Mouse (Mus musculus) liver, adult (tissue): ENCODE data around the gene Gpr158.

Experiments used
- GATA4 ChIP-seq: IDR thresholded peaks from 2 replicates; pipeline ENCODE4 v1.6.1; 2014; ENCODE audit warnings: mild to moderate bottlenecking, low read length; ENCODE audit not compliant: insufficient replicate concordance

Gene Gpr158

DNA sequence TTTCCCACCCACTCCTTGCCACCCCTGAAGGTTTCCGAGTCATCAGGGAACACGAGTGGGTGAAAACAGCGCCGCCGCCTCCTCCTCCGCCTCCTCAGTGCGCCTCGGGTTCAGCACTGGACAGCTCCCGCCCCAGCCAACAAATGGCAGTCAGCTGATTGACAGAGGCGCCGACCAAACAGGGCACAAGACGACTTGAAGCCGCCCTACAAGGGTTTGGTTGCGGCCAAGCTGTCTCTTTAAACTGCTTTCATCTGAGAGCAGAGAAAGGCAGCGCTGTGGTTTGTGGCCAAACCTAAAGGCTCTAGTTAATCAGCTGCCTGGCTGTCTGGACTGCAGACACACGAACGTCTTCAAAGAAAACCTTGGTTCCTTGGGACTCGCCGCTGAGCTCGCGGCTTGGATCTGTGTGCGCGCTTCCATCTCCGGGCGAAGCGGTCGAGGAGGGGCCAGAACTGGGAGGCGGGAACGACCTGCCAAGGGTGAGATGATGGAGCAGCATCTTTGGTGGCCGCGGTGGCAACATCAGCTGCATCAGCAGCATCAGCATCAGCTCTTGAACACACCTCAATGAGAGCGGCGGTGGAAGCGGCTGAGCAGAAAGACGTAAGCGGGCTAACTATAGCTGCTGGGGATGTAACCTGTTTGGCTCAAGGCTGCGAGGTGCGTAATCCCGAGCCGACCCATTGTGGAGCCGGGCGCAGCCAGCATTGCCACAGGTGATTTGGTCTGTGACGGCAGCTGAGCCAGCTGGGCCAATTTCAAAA, at the start of gene Gpr158:
Gene Gpr158 (plus strand): TSS at position 198 of the 767 bp plus-strand sequence.
- TF ChIP-seq GATA4: no peak

DNA sequence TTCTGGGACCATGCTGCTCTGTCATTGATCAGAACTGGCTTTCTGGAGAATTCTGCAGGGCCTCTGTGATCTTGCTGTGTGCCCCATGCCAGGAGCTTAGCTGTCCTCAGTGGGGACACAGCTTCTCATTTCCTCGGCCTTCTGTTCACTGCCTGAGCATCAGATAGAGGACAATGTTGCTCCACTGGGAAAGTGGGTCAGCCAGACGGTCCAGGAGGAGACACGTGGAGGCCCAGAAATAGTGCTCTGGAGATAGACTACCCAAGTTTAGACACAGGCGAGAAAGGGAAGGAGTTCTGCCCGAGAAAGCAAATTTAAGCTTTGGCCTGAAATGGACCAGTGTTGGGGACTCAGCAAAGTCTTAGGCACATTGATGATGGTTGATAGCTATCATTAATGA, 23.5 kb upstream of the Gpr158 start:
- TF ChIP-seq GATA4: no peak

DNA sequence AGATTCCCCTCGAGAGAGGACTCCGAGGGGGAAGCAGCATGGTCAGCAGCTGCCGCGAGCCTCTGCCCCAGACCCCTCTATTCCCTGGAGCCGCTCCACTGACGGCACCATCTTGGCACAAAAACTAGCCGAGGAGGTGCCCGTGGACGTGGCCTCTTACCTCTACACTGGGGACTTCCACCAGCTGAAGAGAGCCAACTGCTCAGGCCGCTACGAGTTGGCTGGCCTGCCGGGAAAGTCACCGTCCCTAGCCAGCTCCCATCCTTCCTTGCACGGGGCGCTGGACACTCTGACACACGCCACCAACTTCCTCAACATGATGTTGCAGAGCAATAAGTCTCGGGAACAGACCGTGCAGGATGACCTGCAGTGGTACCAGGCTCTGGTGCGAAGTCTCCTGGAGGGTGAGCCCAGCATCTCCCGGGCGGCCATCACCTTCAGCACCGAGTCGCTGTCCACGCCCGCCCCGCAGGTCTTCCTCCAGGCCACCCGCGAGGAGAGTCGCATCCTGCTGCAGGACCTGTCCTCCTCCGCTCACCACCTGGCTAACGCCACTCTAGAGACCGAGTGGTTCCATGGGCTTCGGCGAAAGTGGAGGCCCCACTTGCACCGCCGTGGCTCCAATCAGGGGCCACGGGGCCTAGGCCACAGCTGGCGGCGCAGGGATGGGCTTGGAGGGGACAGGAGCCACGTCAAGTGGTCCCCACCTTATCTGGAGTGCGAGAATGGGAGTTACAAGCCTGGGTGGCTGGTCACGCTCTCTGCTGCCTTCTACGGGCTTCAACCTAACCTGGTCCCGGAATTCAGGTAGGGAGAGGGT, 1.2 kb downstream of the Gpr158 start:
- TF ChIP-seq GATA4: no peak

DNA sequence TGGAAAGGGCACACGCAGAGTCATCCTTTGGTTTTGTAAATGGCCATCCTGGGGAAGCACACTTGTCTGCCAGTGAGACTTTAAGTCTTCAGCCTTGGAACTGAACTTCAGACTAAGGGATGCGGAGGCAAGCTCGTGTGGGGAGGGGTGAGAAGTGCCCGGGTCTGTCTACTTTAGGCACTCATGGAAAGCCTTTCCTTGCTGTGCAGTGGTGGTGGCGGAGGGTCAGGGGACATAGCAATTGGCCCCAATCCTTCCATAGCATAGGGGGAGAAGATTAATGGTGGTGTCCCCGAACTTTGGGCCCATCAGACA, 1.8 kb downstream of the Gpr158 start:
- no peak for TF ChIP-seq GATA4

DNA sequence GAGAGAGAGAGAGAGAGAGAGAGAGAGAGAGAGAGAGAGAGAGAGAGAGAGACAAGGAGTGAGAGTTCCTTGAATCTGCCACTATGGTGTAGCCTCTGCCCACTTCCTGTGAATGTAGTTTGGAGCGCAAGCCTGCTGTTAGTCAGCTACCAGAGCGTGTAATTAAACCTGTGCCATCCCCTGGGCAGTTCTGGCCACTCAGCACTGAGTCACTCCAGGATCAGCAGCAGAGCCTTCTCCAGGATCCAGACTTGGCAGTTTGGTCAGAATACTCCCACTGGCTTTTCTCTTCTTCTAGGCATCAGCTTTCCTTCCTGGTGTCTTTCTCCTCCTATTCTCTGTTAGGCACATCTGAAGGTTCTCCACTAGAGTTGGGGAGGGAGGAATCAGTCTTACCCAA, 2.2 kb downstream of the Gpr158 start:
- no peak for TF ChIP-seq GATA4

DNA sequence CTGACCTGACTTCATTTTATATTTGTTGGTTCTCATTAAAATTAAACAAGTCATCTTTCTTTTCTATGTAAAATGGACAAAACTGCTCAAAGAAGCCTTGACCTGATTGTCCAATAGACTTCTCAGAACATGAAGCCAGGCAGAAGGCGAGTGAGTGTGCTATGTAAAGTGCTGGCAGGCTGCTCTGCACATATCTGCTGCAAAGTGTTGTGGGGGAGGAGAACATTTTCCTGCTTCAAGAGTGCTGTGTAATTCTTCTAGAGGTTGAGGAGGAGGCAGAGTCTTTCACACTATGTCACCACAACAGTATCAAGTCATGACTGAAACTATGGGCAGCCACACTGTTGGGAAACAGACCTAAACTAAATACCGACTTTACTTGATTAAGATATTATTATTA, 12.2 kb downstream of the Gpr158 start:
- TF ChIP-seq GATA4: no peak

DNA sequence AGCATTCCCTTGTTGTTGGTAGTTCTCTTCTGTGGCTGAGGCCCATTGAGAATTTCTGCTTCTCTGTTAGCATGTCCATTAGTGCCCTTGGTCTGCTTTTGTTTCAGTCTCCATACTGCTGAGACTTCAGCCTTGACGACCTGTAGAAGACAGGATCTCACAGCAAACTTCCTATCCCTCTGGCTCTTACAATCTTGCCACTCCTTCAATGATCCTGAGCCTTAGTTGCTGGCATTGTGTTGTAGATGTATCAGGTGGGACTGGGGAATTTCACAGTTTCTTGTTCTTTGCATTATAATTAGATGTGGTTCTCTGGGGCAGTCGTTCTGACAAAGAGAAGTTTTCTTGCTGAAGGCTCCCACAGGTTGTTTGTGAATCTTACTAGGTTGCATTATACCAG, 25.4 kb downstream of the Gpr158 start:
- TF ChIP-seq GATA4: no peak

DNA sequence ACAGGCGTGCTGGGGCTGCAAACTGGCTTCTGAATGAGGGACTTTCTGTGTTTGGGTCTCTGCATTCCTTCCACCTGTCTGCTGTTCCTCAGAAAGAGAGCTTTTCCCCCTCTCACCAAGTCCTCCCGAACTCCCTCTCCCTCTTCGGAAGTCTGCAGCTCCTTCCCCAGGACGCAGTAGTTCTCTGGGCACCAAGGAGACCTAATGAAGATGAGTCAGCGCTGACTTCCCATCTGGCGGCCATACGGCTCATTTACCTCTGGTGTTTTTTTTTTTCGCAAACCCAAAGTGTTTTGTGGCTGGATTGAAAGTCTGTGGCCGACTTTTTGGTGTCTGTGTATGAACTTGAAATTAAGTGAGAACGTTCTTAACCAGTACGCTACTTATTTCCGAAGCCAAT, 30.0 kb downstream of the Gpr158 start:
- TF ChIP-seq GATA4: no peak

DNA sequence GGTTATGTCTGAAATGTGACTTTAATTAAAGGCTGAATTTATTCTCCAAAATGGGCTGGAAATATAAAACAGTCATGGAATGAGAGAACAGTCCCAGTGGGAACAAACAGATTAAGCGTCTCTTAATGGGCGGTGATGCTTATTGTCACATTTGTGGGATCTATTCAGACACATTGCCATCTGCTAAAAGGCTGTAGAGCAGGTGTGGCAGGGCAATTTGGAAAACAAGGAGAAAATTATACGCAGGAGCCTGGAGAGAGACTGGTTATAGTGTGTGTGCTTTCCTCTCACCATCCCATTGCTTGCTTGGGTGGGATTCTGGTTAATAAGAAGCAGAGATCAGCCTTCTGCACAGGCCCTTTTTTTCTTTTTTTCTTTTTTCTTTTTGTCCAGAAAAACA, 32.3 kb downstream of the Gpr158 start:
- TF ChIP-seq GATA4: no peak

DNA sequence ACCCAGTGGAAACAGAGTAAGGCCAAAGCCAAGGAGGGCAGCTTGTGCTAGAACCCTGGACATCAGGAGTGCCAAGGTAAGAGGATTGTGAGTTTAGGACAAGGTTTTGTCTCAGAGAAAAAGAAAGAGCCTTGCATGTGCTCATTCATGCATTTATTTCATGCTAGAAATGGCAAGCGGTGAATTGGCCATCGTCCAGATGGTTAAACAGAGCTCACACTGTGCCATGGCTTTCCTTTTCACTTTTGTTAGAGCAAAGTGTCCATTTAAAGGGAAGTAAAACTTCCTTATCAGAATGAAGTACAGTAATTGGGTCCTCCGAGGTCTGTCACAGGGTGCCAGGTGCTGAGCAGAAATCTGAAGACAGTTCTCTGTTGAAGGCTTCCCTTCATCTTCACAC, 38.3 kb downstream of the Gpr158 start:
- TF ChIP-seq GATA4: no peak

DNA sequence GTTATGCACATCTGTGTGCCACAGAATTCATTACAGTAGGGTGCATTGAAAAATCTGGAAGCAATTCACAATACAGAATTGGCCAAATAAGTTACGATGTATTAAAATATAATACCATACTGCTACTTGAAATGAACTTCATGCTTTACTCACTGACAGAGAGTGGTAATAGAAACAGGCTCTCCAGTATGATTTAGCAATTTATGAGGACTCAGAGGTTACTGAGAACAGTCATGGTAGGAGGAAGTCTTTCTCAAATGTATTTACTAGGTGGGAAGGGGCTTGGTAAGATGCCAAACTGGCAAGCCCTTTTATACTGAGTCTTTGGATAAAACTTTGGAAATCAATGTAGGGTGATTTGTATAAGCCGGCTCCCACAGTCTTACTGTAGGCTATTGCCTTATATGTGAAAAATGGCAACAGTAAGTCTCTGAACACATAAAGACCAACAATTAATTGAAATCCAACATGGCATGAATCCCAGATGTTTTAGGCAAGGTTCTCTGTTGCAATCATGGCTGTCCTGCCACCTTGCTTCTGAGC, 40.2 kb downstream of the Gpr158 start:
- TF ChIP-seq GATA4: no peak

DNA sequence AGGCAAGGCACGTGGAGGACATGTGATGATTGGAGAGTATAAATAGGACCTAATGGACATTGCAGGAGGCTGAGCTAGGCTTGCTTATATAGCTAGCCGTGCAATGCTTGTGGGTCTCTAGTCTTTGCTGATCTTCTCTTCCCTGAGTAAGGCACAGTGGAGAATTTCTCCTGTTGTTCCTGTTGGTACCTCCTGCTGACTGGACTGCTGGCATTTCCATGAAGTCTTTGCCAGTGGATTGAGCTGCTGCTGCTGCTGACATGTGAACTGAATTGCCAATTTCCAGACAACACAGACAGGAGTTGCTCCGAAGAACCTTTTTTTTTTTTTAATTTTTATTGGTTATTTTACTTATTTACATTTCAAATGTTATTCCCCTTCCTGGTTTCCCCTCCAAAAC, 41.5 kb downstream of the Gpr158 start:
- TF ChIP-seq GATA4: no peak

DNA sequence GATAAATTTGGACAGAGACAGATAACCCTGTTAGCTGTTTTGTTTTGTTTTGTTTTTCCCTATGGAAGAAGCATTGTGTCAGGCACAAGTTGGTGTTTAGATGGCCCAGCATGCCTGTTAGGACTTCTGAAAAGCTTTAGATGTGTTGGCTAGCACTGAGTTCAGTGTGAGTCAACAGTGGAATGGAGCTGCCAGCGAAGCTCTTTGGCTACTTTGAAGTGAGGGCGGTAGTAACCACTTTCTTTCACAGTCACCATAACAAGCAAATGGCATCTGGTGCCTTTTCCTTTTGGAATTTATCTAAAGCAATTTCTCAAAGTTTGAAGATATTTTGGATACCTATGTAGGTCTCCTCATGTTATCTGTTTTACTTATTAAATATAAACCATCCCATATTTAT, 62.9 kb downstream of the Gpr158 start:
- TF ChIP-seq GATA4: no peak

DNA sequence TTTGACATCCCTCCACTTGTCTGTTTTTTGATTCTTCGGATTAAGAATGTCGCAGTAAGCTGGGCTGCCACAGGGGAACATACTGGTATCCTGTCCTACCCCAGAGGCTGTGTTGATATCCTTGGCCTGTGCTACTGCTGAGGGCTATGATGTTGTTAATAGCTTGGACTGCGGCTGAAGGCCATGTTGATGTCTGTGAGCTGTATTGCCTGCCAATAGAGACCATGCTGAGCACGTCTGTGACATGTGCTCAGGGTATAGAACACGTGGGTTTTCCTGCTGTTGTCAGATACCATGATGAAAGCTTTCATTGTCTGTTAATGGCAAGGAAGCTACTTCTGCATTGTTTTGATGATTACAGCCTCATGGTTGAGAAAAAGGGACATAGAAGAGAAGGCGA, 63.8 kb downstream of the Gpr158 start:
- TF ChIP-seq GATA4: no peak

DNA sequence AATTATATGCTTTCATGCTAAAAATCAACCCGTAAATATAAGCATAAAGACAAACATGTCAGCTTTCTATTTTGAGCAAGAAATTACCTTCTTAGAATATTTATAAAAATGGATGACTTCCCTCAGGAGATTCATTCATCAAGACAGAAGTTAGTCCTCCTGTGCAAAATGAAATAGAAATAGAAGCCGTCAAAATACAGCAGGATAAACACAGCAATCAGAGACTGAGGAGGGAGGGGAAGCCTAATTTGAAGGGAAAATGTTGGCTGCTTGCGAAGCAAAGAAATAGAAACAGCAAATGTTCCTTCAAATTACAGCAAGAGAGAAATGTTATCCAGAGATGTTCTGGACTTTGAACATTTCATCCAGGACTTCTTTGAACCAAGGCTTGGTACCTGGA, 72.3 kb downstream of the Gpr158 start:
- no peak for TF ChIP-seq GATA4

DNA sequence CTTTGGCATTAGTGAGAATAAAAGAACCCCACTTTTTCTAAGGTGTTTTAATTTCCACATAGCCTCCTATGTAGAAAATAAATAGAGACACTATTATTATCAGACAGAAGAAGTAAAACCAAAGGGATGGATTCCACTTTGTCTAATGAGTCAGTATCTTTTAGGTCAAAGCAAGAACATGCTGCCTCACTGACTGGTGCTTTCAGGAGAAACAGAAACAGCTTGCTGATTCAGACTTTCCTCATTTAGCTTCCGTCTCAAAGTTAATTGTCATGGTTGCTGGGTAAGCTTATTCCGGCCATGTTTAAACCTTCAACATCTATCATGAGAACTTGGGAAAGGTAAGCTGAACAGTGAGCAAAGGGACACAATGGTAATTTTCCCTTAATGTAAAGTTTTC, 107.6 kb downstream of the Gpr158 start:
- TF ChIP-seq GATA4: no peak
